Mouse (Mus musculus) liver, embryonic 14.5 days (tissue): ENCODE measurements around the gene Chadl.

Source experiments
- CTCF ChIP-seq: IDR thresholded peaks from 2 replicates; pipeline ENCODE4 v1.5.1; 2016; ENCODE audit warnings: antibody characterized with exemption, low read depth, control low read depth
- EP300 ChIP-seq: IDR thresholded peaks from 2 replicates; pipeline ENCODE4 v1.6.1; 2016; ENCODE audit warnings: antibody characterized with exemption, low read depth

GRCm38 (mm10) chr15:81710801-81711200 is 13.7 kb upstream of the Chadl start:
- TF ChIP-seq EP300: no peak
- TF ChIP-seq CTCF: no peak
